In the genomic region with DNA sequence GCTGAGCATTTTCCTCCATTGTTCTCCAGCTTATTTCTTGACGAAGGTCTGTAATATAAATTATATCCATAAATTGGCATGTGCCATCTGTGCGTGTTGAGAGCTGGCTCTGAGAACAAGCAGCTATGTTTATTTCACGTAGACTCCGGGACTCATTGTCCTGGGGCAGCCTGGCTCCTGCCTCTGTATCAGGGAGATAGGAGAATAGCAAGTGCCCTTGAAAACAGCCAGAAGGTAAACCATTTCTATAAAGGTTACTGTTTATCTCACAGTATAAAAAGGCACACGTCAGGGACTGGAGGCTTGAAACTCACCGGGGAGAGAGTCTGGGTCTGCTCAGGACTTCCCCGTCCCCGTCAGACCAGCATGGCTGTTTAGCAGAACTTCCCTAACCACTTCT, we compare ENCODE assay signal across 19 mouse cellular contexts. TPM values are rescaled to one million over a fixed set of nuclear protein-coding genes. Genes with fewer than 3 reads are reported as not detected.
DNase-seq lines count a peak whose midpoint lies in the region; ATAC-seq and TF ChIP-seq lines count a peak whose summit lies in the region.
"Had no signal": no experiment of that assay in that cellular context is flagged by ENCODE, and none has a peak within 500 bp of the region (broad histone marks: within the 10 kb centered on the region; RNA-seq: fewer than 3 reads in every experiment).

No protein-coding gene starts in this region.

- TF ChIP-seq CTCF in layer of hippocampus, adult 2 months (conservative IDR thresholded peaks at IDR 0.05) = no peak

- DNase-seq in heart, postnatal 25 days (ENCODE audit: low spot score) = no peak
- DNase-seq in layer of hippocampus, adult 2 months (ENCODE audit: low spot score in 2 of 2) = no peak
- no peak for DNase-seq in layer of hippocampus, postnatal 25 days (ENCODE audit: extremely low spot score in 1 of 2, low spot score in 1 of 2)
- DNase-seq in ES-E14 (ENCODE audit: low read depth, low spot score) = no peak
- DNase-seq in spleen, adult 18-20 months = no peak
- DNase-seq: adrenal gland, adult 2 months; cerebellum, adult 18-20 months; right cerebral cortex, postnatal 25 days had no signal

- peak overlapping the region; percentile 12; the same call in 1 of the 2 replicates for H3K27ac ChIP-seq in heart, embryonic 12.5 days (ENCODE audit: poor library complexity, severe bottlenecking)
- H3K27ac ChIP-seq in layer of hippocampus, adult 2 months = peak overlapping the region; percentile 90; the same call in 1 of the 2 replicates
- peak overlapping the region; percentile 6; the same call in 1 of the 2 replicates for H3K27ac ChIP-seq in ES-E14 (ENCODE audit: insufficient read depth, low read depth, low read length, poor library complexity, severe bottlenecking)
- peak overlapping the region; percentile 11; the same call in 1 of the 2 replicates for H3K27ac ChIP-seq in midbrain, embryonic 15.5 days
- H3K27ac ChIP-seq: embryonic facial prominence, embryonic 13.5 days; limb, embryonic 13.5 days had no signal

- no peak for ATAC-seq in heart, embryonic 12.5 days (ENCODE audit: insufficient number of reproducible peaks, low FRiP score)
- no peak for ATAC-seq in midbrain, embryonic 15.5 days (replicated peaks)

- no peaks in the 10 kb centered on the region for H3K9me3 ChIP-seq in heart, embryonic 12.5 days (replicated peaks)
- no peaks in the 10 kb centered on the region for H3K9me3 ChIP-seq in ES-E14 (ENCODE audit: control insufficient read depth, insufficient read depth, low read depth, low read length)
- no peaks in the 10 kb centered on the region for H3K9me3 ChIP-seq in midbrain, embryonic 15.5 days
- H3K9me3 ChIP-seq: embryonic facial prominence, embryonic 13.5 days; G1E; limb, embryonic 13.5 days had no signal

- intact Hi-C loops in heart, postnatal 25 days (cut with DNase I) = no loop called here

- 31% methylated on average over 8 of the region's 8 CpGs for WGBS in heart, embryonic 12.5 days
- WGBS in midbrain, embryonic 15.5 days = 58% methylated on average over 8 of the region's 8 CpGs

- H3K9ac ChIP-seq in heart, embryonic 12.5 days = no peak overlapping the region
- H3K9ac ChIP-seq in ES-E14 (ENCODE audit: insufficient read depth, low read depth, low read length, poor library complexity, severe bottlenecking) = peak overlapping the region; percentile 32; the same call in 1 of the 2 replicates
- H3K9ac ChIP-seq in midbrain, embryonic 15.5 days = no peak overlapping the region
- H3K9ac ChIP-seq: embryonic facial prominence, embryonic 13.5 days; limb, embryonic 13.5 days had no signal

- peaks cover 34% of the 10 kb centered on the region for H3K4me1 ChIP-seq in heart, embryonic 12.5 days (replicated peaks)
- peaks cover 17 to 36% of the 10 kb centered on the region in 2 experiments for H3K4me1 ChIP-seq in ES-E14 (ENCODE audit: control insufficient read depth in 2 of 2, insufficient read depth in 2 of 2, low read length in 2 of 2, poor library complexity in 1 of 2)
- H3K4me1 ChIP-seq in midbrain, embryonic 15.5 days = peaks cover 34% of the 10 kb centered on the region

- no peaks in the 10 kb centered on the region for H3K36me3 ChIP-seq in heart, embryonic 12.5 days
- no peaks in the 10 kb centered on the region for H3K36me3 ChIP-seq in ES-E14 (ENCODE audit: control insufficient read depth, insufficient read depth, low read length, poor library complexity, severe bottlenecking)
- no peaks in the 10 kb centered on the region for H3K36me3 ChIP-seq in midbrain, embryonic 15.5 days (replicated peaks)
- H3K36me3 ChIP-seq: embryonic facial prominence, embryonic 13.5 days; G1E; limb, embryonic 13.5 days had no signal

- in situ Hi-C loops in ES-E14 (cut with MboI; ENCODE audit: low sequenced_read_pairs in 2 of 2, unreplicated experiment in 2 of 2) = loop anchor here in 1 of 2 experiments (25.0 kb wide), 1 partner anchor 392 kb away; a partner anchor contains a TSS

- H3K27me3 ChIP-seq in heart, embryonic 12.5 days (replicated peaks) = no peaks in the 10 kb centered on the region
- H3K27me3 ChIP-seq in midbrain, embryonic 15.5 days (replicated peaks) = no peaks in the 10 kb centered on the region
- H3K27me3 ChIP-seq: embryonic facial prominence, embryonic 13.5 days; limb, embryonic 13.5 days had no signal

- no peak overlapping the region for H3K4me2 ChIP-seq in heart, embryonic 12.5 days
- H3K4me2 ChIP-seq in midbrain, embryonic 15.5 days = no peak overlapping the region
- H3K4me2 ChIP-seq: embryonic facial prominence, embryonic 13.5 days; limb, embryonic 13.5 days had no signal

- H3K4me3 ChIP-seq in heart, embryonic 12.5 days = no peak overlapping the region
- H3K4me3 ChIP-seq in layer of hippocampus, adult 2 months = no peak overlapping the region
- peak overlapping the region in 1 of 2 experiments; percentile 4; a peak in 2 of 4 replicates for H3K4me3 ChIP-seq in ES-E14 (ENCODE audit: insufficient read depth in 1 of 2, low read depth in 1 of 2, low read length in 2 of 2, poor library complexity in 1 of 2, severe bottlenecking in 1 of 2)
- no peak overlapping the region for H3K4me3 ChIP-seq in midbrain, embryonic 15.5 days
- H3K4me3 ChIP-seq: embryonic facial prominence, embryonic 13.5 days; limb, embryonic 13.5 days; myocyte had no signal

TF ChIP-seq in ES-E14, 5 proteins besides CTCF, POLR2A, EP300 and RAD21:
- TF ChIP-seq MAFK (IDR thresholded peaks at IDR 0.05; ENCODE audit: insufficient read depth, low read depth, low read length) = no peak
- TF ChIP-seq HCFC1 (IDR thresholded peaks at IDR 0.05; ENCODE audit: borderline replicate concordance, insufficient read depth, low read length) = no peak

RNA-seq across cellular contexts. Expression of a gene that starts 13.9 kb away (rescaled TPM):
- polyA plus RNA-seq in heart, embryonic 12.5 days (2016; fragmentation: Nextera tagmentation; extraction: Ambion mirVana) = not detected in 2 replicates
- not detected for total RNA-seq in heart, postnatal 25 days (2021)
- total RNA-seq in layer of hippocampus, adult 2 months (2021) = under 1 TPM in 1 of 2 experiments, not detected in 1; 0.12 TPM
- under 1 TPM in 1 of 2 experiments, not detected in 1; 0.30 TPM for total RNA-seq in layer of hippocampus, postnatal 25 days (2021)
- 0.16 TPM in 1 of 2 replicates, not detected in the other for total RNA-seq in ES-E14 (2012; rRNA removed)
- polyA plus RNA-seq in midbrain, embryonic 15.5 days (2015; fragmentation: Nextera tagmentation; extraction: Ambion mirVana) = not detected in 2 replicates
- total RNA-seq: adrenal gland, adult 2 months; megakaryocyte progenitor cell, adult 5-6 weeks had no signal
- polyA plus RNA-seq: adrenal gland, adult 2 months; C2C12; embryonic facial prominence, embryonic 13.5 days; intestine, embryonic 14.5 days; kidney, embryonic 16.5 days; limb, embryonic 13.5 days; liver, embryonic 16.5 days had no signal

Comparison
In these comparisons a context has a peak if more than half of its experiments do, and no peak if none do; other contexts are left out.
1. H3K27ac ChIP-seq: peak in every context shown above with its lines; median percentile 90 in layer of hippocampus, adult 2 months; 12 in heart, embryonic 12.5 days; 11 in midbrain, embryonic 15.5 days; 6 in ES-E14.